Mouse (Mus musculus): ENCODE measurements at regions not wholly inside any gene's neighbourhood (a gene's known extent, or its start where the extent isn't known, plus 50 kb on each side); places are given as distances from the start of the nearest gene placed in this dataset.
A peak's percentile ranks its signal among the peaks of the same experiment; 100 is the strongest.

- Histone ChIP-seq H3K9me3 (no peaks in the 10 kb centered on the region), H3K9ac (no peak overlapping the region), H3K36me3 (no peaks in the 10 kb centered on the region), H3K4me2 (replicated peaks) (no peak overlapping the region), H3K27ac (no peak overlapping the region), H3K4me1 (replicated peaks) (no peaks in the 10 kb centered on the region), H3K4me3 (replicated peaks) (no peak overlapping the region), H3K27me3 (replicated peaks) (no peaks in the 10 kb centered on the region)
- 45% methylated on average over 6 of the region's 6 CpGs for WGBS
- peak; percentile 70 for ATAC-seq
These were observed 56.3 kb upstream of the Slc5a12 start for GRCm38 (mm10) chr2:110540570-110541357.

- Histone ChIP-seq H3K9ac (no peak overlapping the region), H3K9me3 (no peaks in the 10 kb centered on the region), H3K36me3 (no peaks in the 10 kb centered on the region), H3K4me3 (replicated peaks) (no peak overlapping the region), H3K27ac (no peak overlapping the region), H3K27me3 (replicated peaks) (no peaks in the 10 kb centered on the region), H3K4me1 (replicated peaks) (no peaks in the 10 kb centered on the region), H3K4me2 (replicated peaks) (no peak overlapping the region)
- WGBS: 80% methylated on average over 5 of the region's 5 CpGs
- ATAC-seq: no peak
These were observed 55.8 kb upstream of the Slc5a12 start for GRCm38 (mm10) chr2:110541358-110541737.
